Mouse (Mus musculus): ENCODE results near the gene Gm49383. TPM values are rescaled to one million over a fixed set of nuclear protein-coding genes. Genes with fewer than 3 reads are reported as not detected.

Gene Gm49383
- polyA plus RNA-seq, 1 experiment from 2014 or later: 42.2 TPM

GRCm38 (mm10) chr12:69190522-69190921, 6.4 kb downstream of the Gm49383 start:
- ATAC-seq (replicated peaks; ENCODE audit: low FRiP score): no peak
- no peak overlapping the region for H3K27ac ChIP-seq (ENCODE audit: low read depth, low read length)
- no peak overlapping the region for H3K4me3 ChIP-seq (ENCODE audit: low read depth, low read length)
- no peaks in the 10 kb centered on the region; the same call in 1 of the 2 replicates for H3K36me3 ChIP-seq (ENCODE audit: control insufficient read depth, insufficient read depth, low read length)
- H3K9ac ChIP-seq (ENCODE audit: low read length): no peak overlapping the region
- no peaks in the 10 kb centered on the region for H3K27me3 ChIP-seq (ENCODE audit: control insufficient read depth, insufficient read depth, low read length)
- H3K9me3 ChIP-seq (ENCODE audit: control insufficient read depth, low read length): no peaks in the 10 kb centered on the region
- H3K4me2 ChIP-seq (ENCODE audit: low read depth, low read length, severe bottlenecking): no peak overlapping the region
- no peak for DNase-seq (ENCODE audit: low spot score)
- WGBS: 94% methylated on average over 1 of the region's 1 CpGs
- H3K4me1 ChIP-seq (replicated peaks; ENCODE audit: control insufficient read depth, insufficient read depth, low read length): no peaks in the 10 kb centered on the region

DNA sequence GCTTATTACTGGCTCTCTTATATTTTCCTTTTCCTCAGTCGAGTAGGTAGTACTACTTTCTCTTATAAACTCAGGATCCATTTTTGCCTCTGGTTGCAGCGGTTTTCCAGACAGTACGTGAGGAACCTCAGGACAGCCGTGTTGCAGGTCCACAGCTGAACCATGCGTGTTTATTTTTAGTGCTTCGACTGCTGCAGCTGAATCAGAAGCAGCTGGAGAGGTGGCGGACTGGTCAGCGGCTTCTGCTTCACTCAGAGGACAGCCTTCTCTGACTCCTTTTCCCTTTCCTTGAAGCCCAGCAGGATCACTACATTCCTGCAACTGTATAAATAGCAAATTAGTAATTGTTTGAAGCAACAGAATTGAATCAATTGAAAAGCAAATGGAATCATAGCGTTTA, 6.8 kb downstream of the Gm49383 start:
- Histone ChIP-seq H3K9me3 (ENCODE audit: control insufficient read depth, low read length) (no peaks in the 10 kb centered on the region), H3K4me1 (replicated peaks; ENCODE audit: control insufficient read depth, insufficient read depth, low read length) (peaks cover 4% of the 10 kb centered on the region; the same call in 1 of the 2 replicates), H3K36me3 (ENCODE audit: control insufficient read depth, insufficient read depth, low read length) (no peaks in the 10 kb centered on the region; the same call in 1 of the 2 replicates), H3K27ac (ENCODE audit: low read depth, low read length) (no peak overlapping the region), H3K27me3 (ENCODE audit: control insufficient read depth, insufficient read depth, low read length) (no peaks in the 10 kb centered on the region), H3K4me2 (ENCODE audit: low read depth, low read length, severe bottlenecking) (no peak overlapping the region), H3K9ac (ENCODE audit: low read length) (no peak overlapping the region), H3K4me3 (ENCODE audit: low read depth, low read length) (no peak overlapping the region)
- ATAC-seq (replicated peaks; ENCODE audit: low FRiP score) (no peak), DNase-seq (ENCODE audit: low spot score) (no peak)
- WGBS: 89% methylated on average over 9 of the region's 9 CpGs

GRCm38 (mm10) chr12:69186811-69187471, 10.0 kb downstream of the Gm49383 start:
- ATAC-seq (replicated peaks; ENCODE audit: low FRiP score): no peak
- H3K9ac ChIP-seq (ENCODE audit: low read length): no peak overlapping the region
- no peak for DNase-seq (ENCODE audit: low spot score)
- no peaks in the 10 kb centered on the region for H3K9me3 ChIP-seq (ENCODE audit: control insufficient read depth, low read length)
- H3K36me3 ChIP-seq (ENCODE audit: control insufficient read depth, insufficient read depth, low read length): no peaks in the 10 kb centered on the region; the same call in 1 of the 2 replicates
- WGBS: 74% methylated on average over 5 of the region's 5 CpGs
- H3K27ac ChIP-seq (ENCODE audit: low read depth, low read length): no peak overlapping the region
- no peaks in the 10 kb centered on the region for H3K27me3 ChIP-seq (ENCODE audit: control insufficient read depth, insufficient read depth, low read length)
- no peak overlapping the region for H3K4me2 ChIP-seq (ENCODE audit: low read depth, low read length, severe bottlenecking)
- peaks cover 7% of the 10 kb centered on the region; the same call in 1 of the 2 replicates for H3K4me1 ChIP-seq (replicated peaks; ENCODE audit: control insufficient read depth, insufficient read depth, low read length)
- no peak overlapping the region for H3K4me3 ChIP-seq (ENCODE audit: low read depth, low read length)

GRCm38 (mm10) chr12:69185371-69185770, 11.5 kb downstream of the Gm49383 start:
- H3K27me3 ChIP-seq (ENCODE audit: control insufficient read depth, insufficient read depth, low read length): no peaks in the 10 kb centered on the region
- H3K27ac ChIP-seq (ENCODE audit: low read depth, low read length): no peak overlapping the region
- ATAC-seq (replicated peaks; ENCODE audit: low FRiP score) (no peak), DNase-seq (ENCODE audit: low spot score) (no peak)
- 79% methylated on average over 7 of the region's 7 CpGs for WGBS
- H3K4me2 ChIP-seq (ENCODE audit: low read depth, low read length, severe bottlenecking): peak overlapping the region; percentile 98
- H3K9me3 ChIP-seq (ENCODE audit: control insufficient read depth, low read length): no peaks in the 10 kb centered on the region
- H3K36me3 ChIP-seq (ENCODE audit: control insufficient read depth, insufficient read depth, low read length): no peaks in the 10 kb centered on the region; the same call in 1 of the 2 replicates
- H3K4me1 ChIP-seq (replicated peaks; ENCODE audit: control insufficient read depth, insufficient read depth, low read length): peaks cover 7% of the 10 kb centered on the region; the same call in 1 of the 2 replicates
- peak overlapping the region; percentile 87 for H3K4me3 ChIP-seq (ENCODE audit: low read depth, low read length)
- peak overlapping the region; percentile 90 for H3K9ac ChIP-seq (ENCODE audit: low read length)

- Histone ChIP-seq H3K4me3 (ENCODE audit: low read depth, low read length) (peak overlapping the region; percentile 87), H3K27ac (ENCODE audit: low read depth, low read length) (peak overlapping the region; percentile 66), H3K9me3 (ENCODE audit: control insufficient read depth, low read length) (no peaks in the 10 kb centered on the region), H3K27me3 (ENCODE audit: control insufficient read depth, insufficient read depth, low read length) (no peaks in the 10 kb centered on the region), H3K9ac (ENCODE audit: low read length) (peak overlapping the region; percentile 90), H3K4me2 (ENCODE audit: low read depth, low read length, severe bottlenecking) (peak overlapping the region; percentile 98), H3K36me3 (ENCODE audit: control insufficient read depth, insufficient read depth, low read length) (no peaks in the 10 kb centered on the region; the same call in 1 of the 2 replicates), H3K4me1 (replicated peaks; ENCODE audit: control insufficient read depth, insufficient read depth, low read length) (peaks cover 7% of the 10 kb centered on the region; the same call in 1 of the 2 replicates)
- ATAC-seq (replicated peaks; ENCODE audit: low FRiP score): peak; percentile 57
- DNase-seq (ENCODE audit: low spot score): peak; percentile 79
- WGBS: 3% methylated on average over 85 of the region's 86 CpGs
Observed at GRCm38 (mm10) chr12:69184342-69185295, 12.3 kb downstream of the Gm49383 start.

DNA sequence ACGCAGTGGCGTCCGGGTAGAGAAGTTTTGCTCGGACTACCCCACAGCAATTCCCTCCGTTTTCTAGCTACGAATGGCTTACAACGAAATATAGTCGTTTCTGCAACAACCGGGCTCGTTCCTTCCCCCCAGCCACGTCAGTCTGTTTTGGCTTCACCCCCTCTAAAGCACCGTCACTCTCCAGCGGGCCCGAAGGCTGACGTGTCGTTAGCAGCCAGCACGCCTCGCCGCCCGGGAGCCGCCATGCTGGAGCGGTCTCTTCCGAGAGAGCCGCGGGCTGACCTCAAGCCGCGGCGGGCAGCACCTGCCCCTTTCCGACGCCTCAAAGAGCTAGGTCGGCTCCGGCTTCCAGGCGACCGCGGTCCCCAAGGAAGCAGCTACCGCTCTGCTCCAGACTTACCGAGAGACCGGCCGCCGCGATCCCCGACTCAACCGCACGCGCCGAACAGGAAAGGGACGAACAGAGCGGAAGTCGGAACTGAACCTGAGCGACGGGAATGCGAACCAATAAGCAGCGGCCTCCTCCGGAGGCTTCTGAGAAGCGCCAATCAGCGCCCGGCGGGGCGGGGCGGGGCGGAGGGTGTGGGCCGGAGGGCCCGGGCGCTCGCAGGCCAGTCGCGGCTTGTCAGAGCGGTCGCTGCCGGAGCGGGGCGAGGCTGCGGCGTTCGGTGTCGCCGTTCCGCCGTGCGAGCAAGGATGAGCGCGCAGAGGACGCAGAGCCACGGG, 13.2 kb downstream of the Gm49383 start, which contains the start of the genes Rpl36al and Mgat2:
Rpl36al (minus strand) TSS at position 501 of the 726 bp plus-strand sequence.
Mgat2 (plus strand) TSS at position 575 of the 726 bp plus-strand sequence.
- DNase-seq (ENCODE audit: low spot score): peak; percentile 99
- Histone ChIP-seq H3K27me3 (ENCODE audit: control insufficient read depth, insufficient read depth, low read length) (no peaks in the 10 kb centered on the region), H3K36me3 (ENCODE audit: control insufficient read depth, insufficient read depth, low read length) (no peaks in the 10 kb centered on the region; the same call in 1 of the 2 replicates), H3K4me2 (ENCODE audit: low read depth, low read length, severe bottlenecking) (peak within 1 kb of the TSS; percentile 98), H3K4me1 (replicated peaks; ENCODE audit: control insufficient read depth, insufficient read depth, low read length) (peaks cover 7% of the 10 kb centered on the region; the same call in 1 of the 2 replicates), H3K27ac (ENCODE audit: low read depth, low read length) (peak within 1 kb of the TSS; percentile 66), H3K9me3 (ENCODE audit: control insufficient read depth, low read length) (no peaks in the 10 kb centered on the region), H3K9ac (ENCODE audit: low read length) (peak within 1 kb of the TSS; percentile 90), H3K4me3 (ENCODE audit: low read depth, low read length) (peak within 1 kb of the TSS; percentile 87)
- ATAC-seq (replicated peaks; ENCODE audit: low FRiP score): peak; percentile 100
- under 1% methylated on average over 82 of the region's 84 CpGs for WGBS

- H3K4me3 ChIP-seq (ENCODE audit: low read depth, low read length): no peak overlapping the region
- whole genome bisulfite sequencing: 83% methylated on average over 4 of the region's 4 CpGs
- H3K36me3 ChIP-seq (ENCODE audit: control insufficient read depth, insufficient read depth, low read length): no peaks in the 10 kb centered on the region; the same call in 1 of the 2 replicates
- no peaks in the 10 kb centered on the region for H3K27me3 ChIP-seq (ENCODE audit: control insufficient read depth, insufficient read depth, low read length)
- no peaks in the 10 kb centered on the region for H3K9me3 ChIP-seq (ENCODE audit: control insufficient read depth, low read length)
- DNase-seq (ENCODE audit: low spot score) (no peak), ATAC-seq (replicated peaks; ENCODE audit: low FRiP score) (no peak)
- H3K4me1 ChIP-seq (replicated peaks; ENCODE audit: control insufficient read depth, insufficient read depth, low read length): peaks cover 7% of the 10 kb centered on the region; the same call in 1 of the 2 replicates
- H3K4me2 ChIP-seq (ENCODE audit: low read depth, low read length, severe bottlenecking): no peak overlapping the region
- no peak overlapping the region for H3K27ac ChIP-seq (ENCODE audit: low read depth, low read length)
- H3K9ac ChIP-seq (ENCODE audit: low read length): no peak overlapping the region
Observed at GRCm38 (mm10) chr12:69181800-69182199, 15.1 kb downstream of the Gm49383 start.

DNA sequence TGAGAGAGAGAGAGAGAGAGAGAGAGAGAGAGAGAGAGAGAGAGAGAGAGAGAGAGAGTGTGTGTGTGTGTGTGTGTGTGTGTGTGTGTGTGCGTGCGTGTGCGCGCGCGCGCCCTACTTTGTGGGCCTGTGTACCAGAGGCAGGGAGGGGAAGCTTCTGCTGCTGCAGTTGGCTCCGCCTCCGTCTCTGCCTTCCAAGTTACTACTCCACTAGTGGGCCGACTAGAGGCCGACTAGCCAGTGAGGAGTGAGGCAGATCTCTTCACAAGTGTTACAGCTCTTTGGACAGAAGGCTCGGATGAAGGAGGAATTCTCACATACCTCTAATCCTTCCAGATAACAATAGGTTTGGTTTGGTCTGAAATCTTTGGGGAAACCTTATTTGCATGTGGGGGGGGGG, 17.5 kb downstream of the Gm49383 start:
- no peak overlapping the region for H3K4me3 ChIP-seq (ENCODE audit: low read depth, low read length)
- DNase-seq (ENCODE audit: low spot score): no peak
- H3K4me2 ChIP-seq (ENCODE audit: low read depth, low read length, severe bottlenecking): no peak overlapping the region
- no peak overlapping the region for H3K9ac ChIP-seq (ENCODE audit: low read length)
- no peaks in the 10 kb centered on the region; the same call in 1 of the 2 replicates for H3K36me3 ChIP-seq (ENCODE audit: control insufficient read depth, insufficient read depth, low read length)
- no peaks in the 10 kb centered on the region for H3K27me3 ChIP-seq (ENCODE audit: control insufficient read depth, insufficient read depth, low read length)
- ATAC-seq (replicated peaks; ENCODE audit: low FRiP score): no peak
- H3K4me1 ChIP-seq (replicated peaks; ENCODE audit: control insufficient read depth, insufficient read depth, low read length): no peaks in the 10 kb centered on the region
- WGBS: 72% methylated on average over 12 of the region's 12 CpGs
- no peaks in the 10 kb centered on the region for H3K9me3 ChIP-seq (ENCODE audit: control insufficient read depth, low read length)
- H3K27ac ChIP-seq (ENCODE audit: low read depth, low read length): no peak overlapping the region
